Mouse (Mus musculus) forebrain, embryonic 16.5 days (tissue): ENCODE measurements at regions not wholly inside any gene's neighbourhood (a gene's known extent, or its start where the extent isn't known, plus 50 kb on each side); places are given as distances from the start of the nearest gene placed in this dataset.
"Not testable (repeated sequence)": the region's sequence is repeated elsewhere in the genome, so short reads cannot be mapped to it uniquely, and the experiment has no call there.

Source experiments
- ATAC-seq: fragments of 200-750 bp; cut with Nextera tagmentation; 2 replicates; pipeline ENCODE4 v1.8.0; 2017; ENCODE audit warnings: mild to moderate bottlenecking, moderate library complexity
- H3K27ac ChIP-seq: fragments of 300-500 bp; sonication (generic); 2 replicates; pipeline ENCODE4 v1.5.1; 2014; ENCODE audit warnings: low read length, control low read depth
- H3K27me3 ChIP-seq: fragments of 300-500 bp; sonication (generic); replicated peaks from 2 replicates; pipeline ENCODE4 v1.6.1; 2014; ENCODE audit warnings: low read length; ENCODE audit not compliant: control insufficient read depth, insufficient read depth
- H3K36me3 ChIP-seq: fragments of 300-500 bp; sonication (generic); 2 replicates; pipeline ENCODE4 v1.6.1; 2014; ENCODE audit not compliant: control insufficient read depth, insufficient read depth
- H3K4me1 ChIP-seq: fragments of 300-500 bp; sonication (generic); replicated peaks from 2 replicates; pipeline ENCODE4 v1.6.1; 2014; ENCODE audit warnings: low read length; ENCODE audit not compliant: control insufficient read depth, insufficient read depth
- H3K4me2 ChIP-seq: fragments of 300-500 bp; sonication (generic); 2 replicates; pipeline ENCODE4 v1.6.1; 2014; ENCODE audit warnings: mild to moderate bottlenecking, low read length, control low read depth
- H3K4me3 ChIP-seq: fragments of 300-500 bp; sonication (generic); replicated peaks from 2 replicates; pipeline ENCODE4 v1.5.1; 2014; ENCODE audit warnings: mild to moderate bottlenecking, low read length, control low read depth
- H3K9ac ChIP-seq: fragments of 300-500 bp; sonication (generic); replicated peaks from 2 replicates; pipeline ENCODE4 v1.6.1; 2014; ENCODE audit warnings: low read depth, low read length, control low read depth
- H3K9me3 ChIP-seq: fragments of 300-500 bp; sonication (generic); 2 replicates; pipeline ENCODE4 v1.6.1; 2016; ENCODE audit warnings: low read length; ENCODE audit not compliant: control insufficient read depth
- WGBS: fragments of 180-500 bp; shearing (Covaris S2); extraction: QIAGEN DNeasy Blood & Tissue Kit; methylation state at CpG from one replicate; pipeline ENCODE4 v1.1.7; 2014; 5-methylcytosine and 5-hydroxymethylcytosine counted together

GRCm38 (mm10) chr13:61957197-61957596 lies 172.5 kb upstream of the Zfp808 start:
- 86% methylated on average over 8 of the region's 9 CpGs for WGBS
- not testable (repeated sequence) for H3K4me1 ChIP-seq, H3K4me2 ChIP-seq, H3K36me3 ChIP-seq, H3K9me3 ChIP-seq, H3K27ac ChIP-seq, H3K9ac ChIP-seq, H3K4me3 ChIP-seq, H3K27me3 ChIP-seq, ATAC-seq

- WGBS = 76% methylated on average over 3 of the region's 3 CpGs
- ATAC-seq, H3K4me1 ChIP-seq, H3K9ac ChIP-seq, H3K9me3 ChIP-seq, H3K27me3 ChIP-seq, H3K36me3 ChIP-seq, H3K4me2 ChIP-seq, H3K4me3 ChIP-seq, H3K27ac ChIP-seq: not testable (repeated sequence)
Observed at GRCm38 (mm10) chr13:61978856-61979255, 150.8 kb upstream of the Zfp808 start.

GRCm38 (mm10) chr13:61996519-61996918 lies 133.2 kb upstream of the Zfp808 start:
- not testable (repeated sequence) for H3K9me3 ChIP-seq, H3K9ac ChIP-seq, H3K27me3 ChIP-seq, H3K4me2 ChIP-seq, H3K4me3 ChIP-seq, ATAC-seq, H3K36me3 ChIP-seq, H3K4me1 ChIP-seq, H3K27ac ChIP-seq
- 69% methylated on average over 3 of the region's 3 CpGs for WGBS

DNA sequence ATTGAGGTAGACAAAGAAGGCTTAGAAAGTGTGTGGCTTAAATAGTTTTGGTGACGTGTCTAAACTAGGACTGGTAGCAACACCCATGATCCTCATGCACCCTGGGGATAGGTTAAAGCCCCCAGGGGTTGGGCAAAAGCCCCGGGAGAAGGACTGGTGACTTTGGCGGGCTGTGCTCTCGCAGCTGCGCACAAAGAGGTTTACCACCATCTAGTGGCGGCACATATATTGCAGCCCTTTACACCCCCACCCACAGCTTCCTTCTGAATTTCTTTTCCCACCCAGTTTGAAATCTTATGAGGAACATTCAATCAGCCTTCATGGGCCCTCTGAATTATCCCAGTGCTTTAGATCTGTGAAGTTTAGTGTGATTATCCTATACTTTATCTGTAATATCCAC lies 130.9 kb upstream of the Zfp808 start:
- 5% methylated on average over 6 of the region's 6 CpGs for WGBS
- H3K36me3 ChIP-seq, H3K4me1 ChIP-seq, H3K27me3 ChIP-seq, H3K9ac ChIP-seq, H3K9me3 ChIP-seq, H3K27ac ChIP-seq, ATAC-seq, H3K4me2 ChIP-seq, H3K4me3 ChIP-seq: not testable (repeated sequence)

DNA sequence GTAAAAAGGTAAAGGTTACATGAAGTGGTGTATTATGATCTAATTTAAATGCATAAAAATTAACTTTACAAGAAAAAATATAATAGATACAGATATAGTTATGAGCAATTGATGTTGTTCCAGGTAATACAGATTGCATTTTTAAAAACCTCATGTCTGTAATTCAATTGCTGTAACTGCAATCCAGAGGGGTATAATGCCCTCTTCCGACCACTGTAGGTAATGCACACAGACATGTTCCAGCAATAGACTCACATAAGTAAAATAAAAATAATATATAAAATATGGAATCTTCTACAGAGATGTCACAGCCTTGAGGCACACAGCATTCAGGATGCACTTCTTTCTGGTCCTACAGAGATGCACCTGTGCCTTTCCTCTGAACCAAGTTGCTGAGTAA lies 122.4 kb upstream of the Zfp808 start:
- WGBS = 69% methylated on average over 1 of the region's 1 CpGs
- not testable (repeated sequence) for ATAC-seq, H3K4me2 ChIP-seq, H3K27me3 ChIP-seq, H3K27ac ChIP-seq, H3K9ac ChIP-seq, H3K4me3 ChIP-seq, H3K4me1 ChIP-seq, H3K36me3 ChIP-seq, H3K9me3 ChIP-seq

- 3% methylated on average over 22 of the region's 22 CpGs for WGBS
- Histone ChIP-seq H3K9ac (peak overlapping the region; percentile 71), H3K4me2 (peak overlapping the region; percentile 57), H3K27ac (peak overlapping the region; percentile 49), H3K4me3 (peak overlapping the region; percentile 61)
- H3K4me1 ChIP-seq, H3K36me3 ChIP-seq, H3K9me3 ChIP-seq, H3K27me3 ChIP-seq: not testable (repeated sequence)
- peak; percentile 94 for ATAC-seq
Observed at GRCm38 (mm10) chr13:62015424-62016167, 114.1 kb upstream of the Zfp808 start.

GRCm38 (mm10) chr13:62016168-62016502 lies 113.6 kb upstream of the Zfp808 start:
- Histone ChIP-seq H3K9ac (peak overlapping the region; percentile 71), H3K27ac (peak overlapping the region; percentile 49), H3K4me2 (peak overlapping the region; percentile 57), H3K4me3 (peak overlapping the region; percentile 61)
- not testable (repeated sequence) for H3K4me1 ChIP-seq, ATAC-seq, H3K9me3 ChIP-seq, H3K27me3 ChIP-seq, H3K36me3 ChIP-seq
- WGBS = 2% methylated on average over 5 of the region's 5 CpGs

- 87% methylated on average over 2 of the region's 2 CpGs for WGBS
- ATAC-seq, H3K27ac ChIP-seq, H3K9me3 ChIP-seq, H3K9ac ChIP-seq, H3K4me1 ChIP-seq, H3K27me3 ChIP-seq, H3K4me2 ChIP-seq, H3K4me3 ChIP-seq, H3K36me3 ChIP-seq: not testable (repeated sequence)
Observed at GRCm38 (mm10) chr13:62037646-62038045, 92.0 kb upstream of the Zfp808 start.

- H3K27ac ChIP-seq, H3K4me1 ChIP-seq, ATAC-seq, H3K4me3 ChIP-seq, H3K9me3 ChIP-seq, H3K36me3 ChIP-seq, H3K27me3 ChIP-seq, H3K9ac ChIP-seq, H3K4me2 ChIP-seq: not testable (repeated sequence)
- 70% methylated on average over 2 of the region's 2 CpGs for WGBS
Observed at GRCm38 (mm10) chr13:62077951-62078671, 51.6 kb upstream of the Zfp808 start.
